Mouse (Mus musculus) heart, adult 2 months (tissue): ENCODE measurements at regions not wholly inside any gene's neighbourhood (a gene's known extent, or its start where the extent isn't known, plus 50 kb on each side); places are given as distances from the start of the nearest gene placed in this dataset.

Experiments used
- CTCF ChIP-seq: fragments of 200-600 bp; IDR thresholded peaks from 2 replicates; pipeline ENCODE4 v1.8.1; 2022; ENCODE audit warnings: antibody characterized with exemption, mild to moderate bottlenecking, moderate library complexity
- POLR2A ChIP-seq: fragments of 200-500 bp; IDR thresholded peaks from 2 replicates; pipeline ENCODE4 v1.6.1; 2011; ENCODE audit warnings: mild to moderate bottlenecking, low read depth, low read length, control low read depth; ENCODE audit not compliant: insufficient read depth

GRCm38 (mm10) chr10:92146263-92146662, 576.0 kb downstream of the Nedd1 start:
- no peak for TF ChIP-seq CTCF
- TF ChIP-seq POLR2A = no peak
